24 mouse cellular contexts compared by ENCODE assay signal in genomic region chr11:22016341-22016740, GRCm38 (mm10). TPM values are rescaled to one million over a fixed set of nuclear protein-coding genes. Genes with fewer than 3 reads are reported as not detected.
"Had no signal": no experiment of that assay in that cellular context is flagged by ENCODE, and none has a peak within 500 bp of the region (broad histone marks: within the 10 kb centered on the region; RNA-seq: fewer than 3 reads in every experiment).

No protein-coding gene starts in this region.

- H3K9ac ChIP-seq: kidney, embryonic 15.5 days; limb, embryonic 13.5 days; liver, embryonic 12.5 days; liver, embryonic 15.5 days; neural tube, embryonic 12.5 days; neural tube, embryonic 15.5 days; stomach, embryonic 15.5 days had no signal

- H3K4me2 ChIP-seq: kidney, embryonic 15.5 days; limb, embryonic 13.5 days; liver, embryonic 12.5 days; liver, embryonic 15.5 days; neural tube, embryonic 12.5 days; neural tube, embryonic 15.5 days; stomach, embryonic 15.5 days had no signal

- ATAC-seq: liver, embryonic 12.5 days; midbrain, embryonic 16.5 days had no signal

- H3K27ac ChIP-seq: kidney, embryonic 15.5 days; limb, embryonic 10.5 days; limb, embryonic 13.5 days; liver, embryonic 12.5 days; liver, embryonic 15.5 days; neural tube, embryonic 12.5 days; neural tube, embryonic 15.5 days; stomach, embryonic 15.5 days had no signal

- H3K9me3 ChIP-seq: kidney, embryonic 15.5 days; limb, embryonic 10.5 days; limb, embryonic 13.5 days; liver, embryonic 12.5 days; liver, embryonic 15.5 days; neural tube, embryonic 12.5 days; stomach, embryonic 15.5 days had no signal

- H3K36me3 ChIP-seq: limb, embryonic 10.5 days; liver, embryonic 12.5 days; liver, embryonic 15.5 days; neural tube, embryonic 12.5 days; stomach, embryonic 15.5 days had no signal

- DNase-seq: kidney, adult 11 months; kidney, adult 8-10 months; kidney, postnatal 10 days; kidney, postnatal 36 days; liver; lung, adult 2 months; lung, postnatal 14 days; lung, postnatal 4 days; right cerebral cortex, adult 18-20 months; right cerebral cortex, postnatal 14 days; right cerebral cortex, postnatal 4 days; thymus, postnatal 25 days had no signal

- H3K27me3 ChIP-seq: liver, embryonic 15.5 days had no signal

- H3K4me3 ChIP-seq: kidney, embryonic 15.5 days; limb, embryonic 10.5 days; limb, embryonic 13.5 days; liver, embryonic 12.5 days; liver, embryonic 15.5 days; neural tube, embryonic 12.5 days; neural tube, embryonic 15.5 days; stomach, embryonic 15.5 days had no signal

- H3K4me1 ChIP-seq: kidney, embryonic 15.5 days; limb, embryonic 10.5 days; limb, embryonic 13.5 days; liver, embryonic 12.5 days; liver, embryonic 15.5 days; neural tube, embryonic 12.5 days; neural tube, embryonic 15.5 days; stomach, embryonic 15.5 days had no signal

RNA-seq across cellular contexts. Expression of gene Otx1, which starts 13.6 kb away (rescaled TPM):
- total RNA-seq: megakaryocyte progenitor cell, adult 5-6 weeks; megakaryocyte-erythroid progenitor cell, adult 5-6 weeks had no signal
- polyA plus RNA-seq: liver, embryonic 12.5 days; liver, embryonic 15.5 days; neural tube, embryonic 12.5 days; neural tube, embryonic 15.5 days; thymus, postnatal 0 days had no signal
